ENCODE assay signal across 23 mouse cellular contexts in the genomic region with DNA sequence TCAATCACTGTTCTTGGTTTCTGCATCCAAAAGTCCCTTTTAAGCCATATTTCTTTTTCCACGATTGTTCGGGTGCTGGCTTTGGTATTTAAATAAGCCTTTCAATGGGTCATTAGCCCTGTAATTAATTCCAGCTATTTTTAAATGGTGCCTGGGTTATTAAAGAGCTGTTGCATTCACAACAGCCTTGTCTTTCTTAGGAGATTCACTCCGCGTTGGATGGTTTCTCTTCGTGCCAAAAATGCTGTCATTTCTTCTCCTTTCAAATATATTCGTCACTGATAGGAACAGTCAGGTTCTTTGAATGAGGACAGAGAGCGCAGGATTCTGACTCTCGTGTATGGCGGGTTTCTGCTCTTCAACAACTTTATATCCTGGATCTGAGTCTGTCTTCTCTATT.
A peak's percentile ranks its signal among the peaks of the same experiment; 100 is the strongest.
DNase-seq lines count a peak whose midpoint lies in the region; ATAC-seq and TF ChIP-seq lines count a peak whose summit lies in the region.
"Had no signal": no experiment of that assay in that cellular context is flagged by ENCODE, and none has a peak within 500 bp of the region (broad histone marks: within the 10 kb centered on the region; RNA-seq: fewer than 3 reads in every experiment).

No protein-coding gene starts in this region.

- no peak overlapping the region for H3K27ac ChIP-seq in forebrain, embryonic 13.5 days
- H3K27ac ChIP-seq in forebrain, embryonic 10.5 days = no peak overlapping the region
- peak overlapping the region; percentile 24; the same call in 1 of the 2 replicates for H3K27ac ChIP-seq in liver, adult 2 months (replicated peaks; ENCODE audit: insufficient read depth, low read depth, low read length)
- no peak overlapping the region for H3K27ac ChIP-seq in liver, embryonic 12.5 days
- H3K27ac ChIP-seq: heart, embryonic 15.5 days; hindbrain, embryonic 10.5 days; hindbrain, embryonic 13.5 days; intestine, embryonic 15.5 days had no signal

- H3K9me3 ChIP-seq in forebrain, embryonic 13.5 days (replicated peaks) = no peaks in the 10 kb centered on the region
- H3K9me3 ChIP-seq in forebrain, embryonic 10.5 days = no peaks in the 10 kb centered on the region
- H3K9me3 ChIP-seq in liver, embryonic 12.5 days (replicated peaks) = no peaks in the 10 kb centered on the region
- H3K9me3 ChIP-seq: heart, embryonic 12.5 days; heart, embryonic 15.5 days; hindbrain, embryonic 10.5 days; hindbrain, embryonic 13.5 days; intestine, embryonic 15.5 days had no signal

- H3K4me2 ChIP-seq in forebrain, embryonic 13.5 days = peak overlapping the region; percentile 9; the same call in 1 of the 2 replicates
- no peak overlapping the region for H3K4me2 ChIP-seq in liver, embryonic 12.5 days
- H3K4me2 ChIP-seq: heart, embryonic 12.5 days; heart, embryonic 15.5 days; hindbrain, embryonic 13.5 days; intestine, embryonic 15.5 days had no signal

- no peak for ATAC-seq in forebrain, embryonic 13.5 days
- no peak for ATAC-seq in liver, embryonic 12.5 days
- ATAC-seq: activated CD4-positive, CD25-positive, alpha-beta regulatory T cell, adult 4 months; hindbrain, embryonic 16.5 days; intestine, embryonic 15.5 days had no signal

- no peaks in the 10 kb centered on the region for H3K36me3 ChIP-seq in forebrain, embryonic 13.5 days (ENCODE audit: poor library complexity, severe bottlenecking)
- H3K36me3 ChIP-seq in forebrain, embryonic 10.5 days (replicated peaks) = no peaks in the 10 kb centered on the region
- no peaks in the 10 kb centered on the region for H3K36me3 ChIP-seq in liver, adult 2 months (ENCODE audit: control insufficient read depth, insufficient read depth, low read length)
- H3K36me3 ChIP-seq in liver, embryonic 12.5 days = no peaks in the 10 kb centered on the region
- H3K36me3 ChIP-seq: heart, embryonic 12.5 days; heart, embryonic 15.5 days; hindbrain, embryonic 10.5 days; hindbrain, embryonic 13.5 days; intestine, embryonic 15.5 days had no signal

- no peak for DNase-seq in forebrain, embryonic 10.5 days (ENCODE audit: extremely low spot score, low spot score)
- DNase-seq in liver, adult 2 months (ENCODE audit: extremely low read depth, low read depth, low spot score) = no peak
- DNase-seq in Muller cell, postnatal 12 days (ENCODE audit: inconsistent ontology term) = peak; percentile 41
- DNase-seq in kidney, postnatal 14 days = no peak
- DNase-seq: adrenal gland, adult 8-10 months; adrenal gland, postnatal 25 days; B cell, adult 2 months; cerebellum, adult 18-20 months; cerebellum, adult 9-10 months; cerebellum, postnatal 14 days; gastrocnemius, postnatal 25 days; heart, adult 18-20 months; heart, postnatal 10 days; heart, postnatal 36 days had no signal

- peaks cover 16% of the 10 kb centered on the region for H3K4me1 ChIP-seq in forebrain, embryonic 13.5 days
- H3K4me1 ChIP-seq in forebrain, embryonic 10.5 days = peaks cover 6% of the 10 kb centered on the region
- peaks cover 58% of the 10 kb centered on the region for H3K4me1 ChIP-seq in liver, adult 2 months (ENCODE audit: control insufficient read depth, insufficient read depth, low read length)
- peaks cover 18% of the 10 kb centered on the region for H3K4me1 ChIP-seq in liver, embryonic 12.5 days
- H3K4me1 ChIP-seq: hindbrain, embryonic 10.5 days had no signal

- H3K27me3 ChIP-seq in forebrain, embryonic 13.5 days = no peaks in the 10 kb centered on the region
- no peaks in the 10 kb centered on the region for H3K27me3 ChIP-seq in forebrain, embryonic 10.5 days (ENCODE audit: poor library complexity, severe bottlenecking)
- H3K27me3 ChIP-seq in liver, adult 2 months (ENCODE audit: control insufficient read depth, insufficient read depth, low read length) = no peaks in the 10 kb centered on the region
- H3K27me3 ChIP-seq in liver, embryonic 12.5 days (replicated peaks) = no peaks in the 10 kb centered on the region
- H3K27me3 ChIP-seq: heart, embryonic 12.5 days; heart, embryonic 15.5 days; hindbrain, embryonic 13.5 days; intestine, embryonic 15.5 days had no signal

- TF ChIP-seq POLR2A in liver, adult 2 months (IDR thresholded peaks at IDR 0.05; ENCODE audit: extremely low read depth, insufficient read depth, low read length) = no peak

- no peak overlapping the region for H3K4me3 ChIP-seq in forebrain, embryonic 13.5 days
- H3K4me3 ChIP-seq in forebrain, embryonic 10.5 days = no peak overlapping the region
- no peak overlapping the region for H3K4me3 ChIP-seq in liver, adult 2 months (ENCODE audit: insufficient read depth, low read depth, low read length)
- H3K4me3 ChIP-seq in liver, embryonic 12.5 days = no peak overlapping the region
- H3K4me3 ChIP-seq: heart, embryonic 12.5 days; heart, embryonic 15.5 days; hindbrain, embryonic 10.5 days; hindbrain, embryonic 13.5 days; intestine, embryonic 15.5 days had no signal

- H3K9ac ChIP-seq in forebrain, embryonic 13.5 days = no peak overlapping the region
- no peak overlapping the region for H3K9ac ChIP-seq in liver, adult 2 months (ENCODE audit: low read depth, low read length)
- no peak overlapping the region for H3K9ac ChIP-seq in liver, embryonic 12.5 days
- H3K9ac ChIP-seq: heart, embryonic 12.5 days; heart, embryonic 15.5 days; hindbrain, embryonic 13.5 days; intestine, embryonic 15.5 days had no signal

- H3K79me2 ChIP-seq in liver, adult 2 months (ENCODE audit: control insufficient read depth, insufficient read depth, low read length) = peaks cover 52% of the 10 kb centered on the region

- no peak for TF ChIP-seq CTCF in liver, adult 2 months (IDR thresholded peaks at IDR 0.05; ENCODE audit: low read depth, low read length)

- 33% methylated on average over 9 of the region's 9 CpGs for WGBS in forebrain, embryonic 13.5 days
- whole genome bisulfite sequencing in forebrain, embryonic 10.5 days = 78% methylated on average over 9 of the region's 9 CpGs
- 54% methylated on average over 9 of the region's 9 CpGs for WGBS in liver, adult 2 months
- 75% methylated on average over 9 of the region's 9 CpGs for WGBS in liver, embryonic 12.5 days (ENCODE audit: insufficient replicate concordance)
